Mouse (Mus musculus) cerebellum, adult 2 months (tissue): ENCODE data around the gene Chm.
A peak's percentile ranks its signal among the peaks of the same experiment; 100 is the strongest.

Source experiments
- CTCF ChIP-seq: fragments of 200-500 bp; IDR thresholded peaks from 2 replicates; pipeline ENCODE4 v1.5.1; 2011; ENCODE audit warnings: low read depth, mild to moderate bottlenecking, control low read depth, low read length, moderate library complexity, borderline replicate concordance; ENCODE audit not compliant: insufficient read depth
- POLR2A ChIP-seq: fragments of 200-500 bp; IDR thresholded peaks from 2 replicates; pipeline ENCODE4 v1.6.1; 2011; ENCODE audit warnings: low read length, control low read depth, borderline replicate concordance; ENCODE audit not compliant: insufficient read depth

GRCm38 (mm10) chrX:113185230-113185985 is at the start of gene Chm:
- TF ChIP-seq POLR2A: peak; percentile 33; the same call in 1 of the 2 replicates
- TF ChIP-seq CTCF: no peak
